Mouse (Mus musculus) midbrain, embryonic 14.5 days (tissue): ENCODE measurements at regions not wholly inside any gene's neighbourhood (a gene's known extent, or its start where the extent isn't known, plus 50 kb on each side); places are given as distances from the start of the nearest gene placed in this dataset.

Source experiments
- ATAC-seq: fragments of 200-750 bp; cut with Nextera tagmentation; 2 replicates; pipeline ENCODE4 v1.8.0; 2017; ENCODE audit warnings: moderate number of reproducible peaks, moderate library complexity; ENCODE audit not compliant: low FRiP score, low TSS enrichment
- DNase-seq: peaks from one replicate; pipeline ENCODE4 v3.0.0-alpha.2; 2015
- H3K27ac ChIP-seq: fragments of 300-500 bp; sonication (generic); replicated peaks from 2 replicates; pipeline ENCODE4 v1.5.1; 2014; ENCODE audit warnings: mild to moderate bottlenecking, low read depth, low read length, moderate library complexity
- H3K27me3 ChIP-seq: fragments of 300-500 bp; sonication (generic); 2 replicates; pipeline ENCODE4 v1.6.1; 2014; ENCODE audit warnings: low read length, control low read depth, mixed read lengths; ENCODE audit not compliant: control insufficient read depth, insufficient read depth
- H3K36me3 ChIP-seq: fragments of 300-500 bp; sonication (generic); 2 replicates; pipeline ENCODE4 v1.6.1; 2014; ENCODE audit warnings: low read length, control low read depth; ENCODE audit not compliant: control insufficient read depth, insufficient read depth
- H3K4me1 ChIP-seq: fragments of 300-500 bp; sonication (generic); 2 replicates; pipeline ENCODE4 v1.6.1; 2014; ENCODE audit warnings: mild to moderate bottlenecking, antibody characterized with exemption, low read length, control low read depth; ENCODE audit not compliant: control insufficient read depth, insufficient read depth
- H3K4me2 ChIP-seq: fragments of 300-500 bp; sonication (generic); 2 replicates; pipeline ENCODE4 v1.6.1; 2014; ENCODE audit warnings: mild to moderate bottlenecking, low read length, moderate library complexity
- H3K4me3 ChIP-seq: fragments of 300-500 bp; sonication (generic); replicated peaks from 2 replicates; pipeline ENCODE4 v1.5.1; 2014; ENCODE audit warnings: low read depth, low read length
- H3K9ac ChIP-seq: fragments of 300-500 bp; sonication (generic); replicated peaks from 2 replicates; pipeline ENCODE4 v1.6.1; 2014; ENCODE audit warnings: mild to moderate bottlenecking, low read length, moderate library complexity
- H3K9me3 ChIP-seq: fragments of 300-500 bp; sonication (generic); 2 replicates; pipeline ENCODE4 v1.6.1; 2016; ENCODE audit warnings: low read length, control low read depth, mixed read lengths; ENCODE audit not compliant: control insufficient read depth
- WGBS: fragments of 180-500 bp; shearing (Covaris S2); extraction: QIAGEN DNeasy Blood & Tissue Kit; methylation state at CpG from one replicate; pipeline ENCODE4 v1.1.7; 2014; 5-methylcytosine and 5-hydroxymethylcytosine counted together

- Histone ChIP-seq H3K9me3 (no peaks in the 10 kb centered on the region), H3K4me1 (no peaks in the 10 kb centered on the region), H3K4me3 (no peak overlapping the region), H3K4me2 (no peak overlapping the region), H3K9ac (no peak overlapping the region), H3K27me3 (no peaks in the 10 kb centered on the region), H3K36me3 (no peaks in the 10 kb centered on the region), H3K27ac (no peak overlapping the region)
- ATAC-seq (no peak), DNase-seq (no peak)
- 91% methylated on average over 4 of the region's 4 CpGs for WGBS
These were observed 1062.8 kb upstream of the Acvr2a start for GRCm38 (mm10) chr2:47750997-47751623.

DNA sequence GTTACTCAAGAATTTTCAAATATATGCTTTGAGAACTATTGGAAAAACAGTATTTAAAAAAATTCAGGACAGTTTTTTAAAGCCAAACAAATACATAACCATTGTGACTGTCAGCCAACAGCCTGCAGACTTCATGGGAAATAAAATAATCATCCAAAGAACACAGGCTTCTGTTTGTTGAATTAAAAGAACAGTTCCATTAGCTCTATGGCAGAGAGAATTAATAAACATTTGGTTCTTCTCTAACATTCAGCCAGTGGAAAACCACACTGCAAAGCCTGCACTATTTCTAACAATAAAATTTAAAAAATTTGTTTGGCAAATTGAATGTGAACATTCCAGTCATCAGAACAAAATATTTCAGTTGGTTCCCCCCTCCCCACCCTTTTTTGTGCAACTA lies 1058.2 kb upstream of the Acvr2a start:
- Histone ChIP-seq H3K4me3 (no peak overlapping the region), H3K9me3 (no peaks in the 10 kb centered on the region), H3K27ac (no peak overlapping the region), H3K27me3 (no peaks in the 10 kb centered on the region), H3K4me2 (no peak overlapping the region), H3K36me3 (no peaks in the 10 kb centered on the region), H3K4me1 (no peaks in the 10 kb centered on the region), H3K9ac (no peak overlapping the region)
- no peak for DNase-seq
- ATAC-seq = no peak

- no peak for ATAC-seq
These were observed 1057.7 kb upstream of the Acvr2a start for GRCm38 (mm10) chr2:47756248-47756647.

GRCm38 (mm10) chr2:47775766-47776165 lies 1038.1 kb upstream of the Acvr2a start:
- Histone ChIP-seq H3K9me3 (no peaks in the 10 kb centered on the region), H3K4me1 (no peaks in the 10 kb centered on the region), H3K4me2 (no peak overlapping the region), H3K36me3 (no peaks in the 10 kb centered on the region), H3K9ac (no peak overlapping the region), H3K27me3 (no peaks in the 10 kb centered on the region), H3K4me3 (no peak overlapping the region), H3K27ac (no peak overlapping the region)
- 52% methylated on average over 1 of the region's 1 CpGs for WGBS
- ATAC-seq = no peak
- DNase-seq = no peak

More at GRCm38 (mm10) chr2:47756248-47756647, 1057.7 kb upstream of the Acvr2a start:
- 60% methylated on average over 4 of the region's 4 CpGs for WGBS
- Histone ChIP-seq H3K36me3 (no peaks in the 10 kb centered on the region), H3K27me3 (no peaks in the 10 kb centered on the region), H3K4me2 (no peak overlapping the region), H3K9me3 (no peaks in the 10 kb centered on the region), H3K4me3 (no peak overlapping the region), H3K27ac (no peak overlapping the region), H3K4me1 (no peaks in the 10 kb centered on the region), H3K9ac (no peak overlapping the region)
- DNase-seq = no peak

GRCm38 (mm10) chr2:47776965-47777364 lies 1036.9 kb upstream of the Acvr2a start:
- Histone ChIP-seq H3K4me3 (no peak overlapping the region), H3K36me3 (no peaks in the 10 kb centered on the region), H3K27me3 (no peaks in the 10 kb centered on the region), H3K4me1 (no peaks in the 10 kb centered on the region), H3K9ac (no peak overlapping the region), H3K4me2 (no peak overlapping the region), H3K9me3 (no peaks in the 10 kb centered on the region), H3K27ac (no peak overlapping the region)
- WGBS = 92% methylated on average over 1 of the region's 1 CpGs
- no peak for DNase-seq
- ATAC-seq = no peak

DNA sequence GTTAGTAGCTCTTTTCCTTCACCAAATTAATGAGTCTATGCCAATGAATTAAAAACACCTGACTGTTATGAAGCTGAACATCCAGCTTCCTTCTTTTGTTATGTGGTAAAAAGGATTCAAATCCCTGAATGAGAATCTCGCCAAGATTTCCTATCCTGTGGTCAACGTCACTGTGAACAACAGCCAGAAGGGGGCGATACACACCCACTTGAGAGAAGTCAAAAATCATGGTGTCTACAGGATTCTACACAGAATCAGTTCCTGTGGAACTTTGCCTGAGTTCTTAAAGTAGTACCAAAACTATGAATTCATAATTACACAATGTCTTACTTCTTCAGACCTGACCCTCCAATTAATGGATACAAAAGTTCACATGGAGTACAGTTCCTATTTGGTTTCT lies 1028.1 kb upstream of the Acvr2a start:
- Histone ChIP-seq H3K4me1 (no peaks in the 10 kb centered on the region), H3K27ac (no peak overlapping the region), H3K4me2 (no peak overlapping the region), H3K27me3 (no peaks in the 10 kb centered on the region), H3K4me3 (no peak overlapping the region), H3K36me3 (no peaks in the 10 kb centered on the region), H3K9ac (no peak overlapping the region), H3K9me3 (no peaks in the 10 kb centered on the region)
- ATAC-seq (peak; percentile 60; the same call in 1 of the 2 replicates), DNase-seq (peak; percentile 82)
- 6% methylated on average over 3 of the region's 3 CpGs for WGBS

- no peak overlapping the region for H3K9ac ChIP-seq
- no peak overlapping the region for H3K4me2 ChIP-seq
- H3K27ac ChIP-seq = no peak overlapping the region
- DNase-seq (no peak), ATAC-seq (no peak)
- WGBS = 81% methylated on average over 2 of the region's 2 CpGs
- H3K27me3 ChIP-seq = no peaks in the 10 kb centered on the region
- H3K36me3 ChIP-seq = no peaks in the 10 kb centered on the region
- H3K9me3 ChIP-seq = no peaks in the 10 kb centered on the region
- H3K4me3 ChIP-seq = no peak overlapping the region
- H3K4me1 ChIP-seq = no peaks in the 10 kb centered on the region
These were observed 991.1 kb upstream of the Acvr2a start for GRCm38 (mm10) chr2:47822746-47823271.

GRCm38 (mm10) chr2:47832493-47832892 lies 981.4 kb upstream of the Acvr2a start:
- Histone ChIP-seq H3K4me2 (no peak overlapping the region), H3K36me3 (no peaks in the 10 kb centered on the region), H3K27ac (no peak overlapping the region), H3K9ac (no peak overlapping the region), H3K4me3 (no peak overlapping the region), H3K27me3 (no peaks in the 10 kb centered on the region), H3K9me3 (no peaks in the 10 kb centered on the region), H3K4me1 (no peaks in the 10 kb centered on the region)
- WGBS = 92% methylated on average over 1 of the region's 1 CpGs
- no peak for ATAC-seq
- no peak for DNase-seq

DNA sequence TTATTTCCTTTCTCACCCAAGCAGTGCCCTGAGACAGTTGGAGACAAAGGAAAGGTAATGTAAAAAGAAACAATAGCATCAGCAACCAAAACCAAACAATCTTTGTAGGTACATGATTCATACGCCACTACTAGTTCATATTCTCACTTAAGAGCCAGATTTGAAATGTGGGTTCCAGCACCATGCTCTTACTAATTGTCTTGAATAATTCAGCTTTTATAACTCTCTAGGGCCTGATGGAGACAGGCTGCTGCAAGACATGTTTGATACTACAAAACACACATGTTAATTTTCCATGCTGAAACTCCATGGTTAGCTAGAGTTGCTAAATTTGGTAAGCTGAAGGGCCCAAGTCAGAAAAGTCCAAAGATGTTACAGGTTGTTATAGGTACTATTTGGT lies 980.4 kb upstream of the Acvr2a start:
- no peak overlapping the region for H3K4me2 ChIP-seq
- WGBS = 81% methylated on average over 1 of the region's 1 CpGs
- no peaks in the 10 kb centered on the region for H3K9me3 ChIP-seq
- H3K4me3 ChIP-seq = no peak overlapping the region
- H3K4me1 ChIP-seq = no peaks in the 10 kb centered on the region
- no peak overlapping the region for H3K9ac ChIP-seq
- H3K27me3 ChIP-seq = no peaks in the 10 kb centered on the region
- ATAC-seq = no peak
- no peaks in the 10 kb centered on the region for H3K36me3 ChIP-seq
- no peak for DNase-seq
- H3K27ac ChIP-seq = no peak overlapping the region
